Mouse (Mus musculus) limb, embryonic 10.5 days (tissue): ENCODE measurements at regions not wholly inside any gene's neighbourhood (a gene's known extent, or its start where the extent isn't known, plus 50 kb on each side); places are given as distances from the start of the nearest gene placed in this dataset.
A peak's percentile ranks its signal among the peaks of the same experiment; 100 is the strongest.

Source experiments
- DNase-seq: peaks from one replicate; pipeline ENCODE4 v3.0.0-alpha.2; 2017; ENCODE audit warnings: low spot score
- H3K27ac ChIP-seq: fragments of 300-500 bp; sonication (generic); 2 replicates; pipeline ENCODE4 v1.5.1; 2016; ENCODE audit warnings: mild to moderate bottlenecking
- H3K27me3 ChIP-seq: fragments of 300-500 bp; sonication (generic); 2 replicates; pipeline ENCODE4 v1.6.1; 2016; ENCODE audit warnings: low read depth, mild to moderate bottlenecking; ENCODE audit not compliant: poor library complexity, severe bottlenecking
- H3K36me3 ChIP-seq: fragments of 300-500 bp; sonication (generic); 2 replicates; pipeline ENCODE4 v1.6.1; 2016; ENCODE audit warnings: mild to moderate bottlenecking, moderate library complexity
- H3K4me1 ChIP-seq: fragments of 300-500 bp; sonication (generic); 2 replicates; pipeline ENCODE4 v1.6.1; 2016
- H3K4me3 ChIP-seq: fragments of 300-500 bp; sonication (generic); 2 replicates; pipeline ENCODE4 v1.5.1; 2016; ENCODE audit warnings: mild to moderate bottlenecking, moderate library complexity
- H3K9me3 ChIP-seq: fragments of 300-500 bp; sonication (generic); replicated peaks from 2 replicates; pipeline ENCODE4 v1.6.1; 2016; ENCODE audit warnings: mild to moderate bottlenecking
- WGBS: fragments of 180-500 bp; shearing (Covaris S2); methylation state at CpG from one replicate; pipeline ENCODE4 v1.1.7; 2016; 5-methylcytosine and 5-hydroxymethylcytosine counted together

DNA sequence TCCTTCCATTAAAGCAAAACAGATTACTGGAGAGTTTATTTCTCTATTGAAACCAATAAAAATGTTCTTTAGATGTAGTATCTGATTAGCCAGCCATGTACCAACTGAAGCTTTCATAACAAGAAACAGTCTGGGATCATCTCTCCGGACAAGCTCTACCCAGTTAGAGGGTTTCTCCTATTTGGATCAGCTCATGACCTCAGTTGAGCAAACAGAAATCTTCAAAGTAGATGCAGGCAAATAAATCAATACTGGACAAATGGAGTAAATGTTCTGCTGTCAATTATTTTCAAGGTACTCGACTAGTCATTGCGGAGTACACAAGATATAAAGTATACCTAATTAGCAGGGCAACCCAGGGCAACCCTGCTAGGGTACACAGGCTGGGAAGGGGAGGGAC lies 67.4 kb downstream of the Avpr1a start:
- H3K4me3 ChIP-seq: no peak overlapping the region
- no peaks in the 10 kb centered on the region for H3K27me3 ChIP-seq
- WGBS: 83% methylated on average over 3 of the region's 3 CpGs
- H3K36me3 ChIP-seq: no peaks in the 10 kb centered on the region
- no peaks in the 10 kb centered on the region for H3K4me1 ChIP-seq
- no peak for DNase-seq
- H3K9me3 ChIP-seq: no peaks in the 10 kb centered on the region
- H3K27ac ChIP-seq: no peak overlapping the region

- Histone ChIP-seq H3K36me3 (no peaks in the 10 kb centered on the region), H3K9me3 (no peaks in the 10 kb centered on the region), H3K4me3 (no peak overlapping the region), H3K4me1 (no peaks in the 10 kb centered on the region), H3K27ac (no peak overlapping the region), H3K27me3 (no peaks in the 10 kb centered on the region)
- DNase-seq: no peak
- WGBS: 97% methylated on average over 4 of the region's 4 CpGs
Measured at GRCm38 (mm10) chr10:122519274-122519790, 71.0 kb downstream of the Avpr1a start.

GRCm38 (mm10) chr10:122519981-122520380 lies 71.7 kb downstream of the Avpr1a start:
- DNase-seq: no peak
- no peak overlapping the region for H3K4me3 ChIP-seq
- H3K4me1 ChIP-seq: no peaks in the 10 kb centered on the region
- H3K27me3 ChIP-seq: no peaks in the 10 kb centered on the region
- H3K27ac ChIP-seq: no peak overlapping the region
- WGBS: 89% methylated on average over 7 of the region's 7 CpGs
- H3K36me3 ChIP-seq: no peaks in the 10 kb centered on the region
- H3K9me3 ChIP-seq: no peaks in the 10 kb centered on the region

- DNase-seq: no peak
- H3K27me3 ChIP-seq: no peaks in the 10 kb centered on the region
- WGBS: 89% methylated on average over 3 of the region's 3 CpGs
Measured at GRCm38 (mm10) chr10:122522631-122523030, 74.3 kb downstream of the Avpr1a start.

GRCm38 (mm10) chr10:122525360-122525759 lies 77.1 kb downstream of the Avpr1a start:
- Histone ChIP-seq H3K36me3 (no peaks in the 10 kb centered on the region), H3K27me3 (no peaks in the 10 kb centered on the region), H3K4me3 (no peak overlapping the region), H3K27ac (no peak overlapping the region), H3K9me3 (no peaks in the 10 kb centered on the region), H3K4me1 (no peaks in the 10 kb centered on the region)
- WGBS: 85% methylated on average over 7 of the region's 7 CpGs
- DNase-seq: no peak

More at GRCm38 (mm10) chr10:122522631-122523030, 74.3 kb downstream of the Avpr1a start:
- Histone ChIP-seq H3K4me1 (no peaks in the 10 kb centered on the region), H3K27ac (no peak overlapping the region), H3K9me3 (no peaks in the 10 kb centered on the region), H3K36me3 (no peaks in the 10 kb centered on the region), H3K4me3 (no peak overlapping the region)

DNA sequence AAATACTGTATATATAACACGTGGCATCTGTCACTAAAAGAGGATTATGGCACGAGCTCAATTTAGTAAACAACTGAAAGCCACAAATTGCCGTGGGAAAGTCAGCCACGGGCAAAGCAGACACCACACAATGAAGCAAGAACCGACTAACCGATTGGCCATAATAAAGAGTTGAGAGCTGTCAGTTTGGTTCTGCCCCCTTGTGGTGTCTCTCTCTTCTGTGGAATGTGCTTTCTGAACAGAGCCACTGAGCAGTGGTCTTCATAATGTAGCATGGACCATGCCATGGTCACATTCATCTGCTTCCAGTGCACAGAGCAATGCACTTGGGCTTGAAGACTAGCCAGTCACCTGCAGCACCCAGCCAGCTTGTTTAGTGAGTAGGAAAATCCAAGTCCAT lies 77.5 kb downstream of the Avpr1a start:
- no peak for DNase-seq
- Histone ChIP-seq H3K4me1 (no peaks in the 10 kb centered on the region), H3K27me3 (no peaks in the 10 kb centered on the region), H3K27ac (no peak overlapping the region), H3K4me3 (no peak overlapping the region), H3K9me3 (no peaks in the 10 kb centered on the region), H3K36me3 (no peaks in the 10 kb centered on the region)
- WGBS: 91% methylated on average over 6 of the region's 6 CpGs

DNA sequence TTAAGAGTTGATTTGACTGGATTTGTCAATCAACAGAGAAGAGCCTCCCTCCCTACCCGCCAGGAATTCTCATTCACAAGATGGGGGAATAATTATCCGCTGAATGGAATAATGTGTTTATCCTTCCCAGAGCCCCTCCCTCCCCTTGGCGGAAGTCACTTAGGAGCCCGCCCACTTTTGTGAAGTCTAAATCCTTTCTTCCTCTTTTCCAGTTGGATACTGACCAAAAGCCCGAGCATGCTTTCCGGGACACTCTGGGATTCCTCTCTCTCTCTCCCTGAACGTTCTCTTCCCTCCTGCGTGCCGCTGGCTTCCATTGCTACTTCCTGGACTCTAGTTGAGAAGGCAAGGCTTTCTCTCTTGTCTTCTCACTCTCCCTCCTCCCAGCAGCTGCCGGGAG lies 79.9 kb downstream of the Avpr1a start:
- Histone ChIP-seq H3K4me1 (no peaks in the 10 kb centered on the region), H3K27ac (no peak overlapping the region), H3K4me3 (no peak overlapping the region), H3K36me3 (no peaks in the 10 kb centered on the region), H3K27me3 (no peaks in the 10 kb centered on the region), H3K9me3 (no peaks in the 10 kb centered on the region)
- DNase-seq: no peak
- WGBS: 92% methylated on average over 10 of the region's 10 CpGs

- WGBS: 43% methylated on average over 4 of the region's 4 CpGs
Measured at GRCm38 (mm10) chr10:122528973-122529703, 80.8 kb downstream of the Avpr1a start.

GRCm38 (mm10) chr10:122534714-122535113 lies 86.4 kb downstream of the Avpr1a start:
- Histone ChIP-seq H3K27me3 (no peaks in the 10 kb centered on the region), H3K4me3 (no peak overlapping the region), H3K9me3 (no peaks in the 10 kb centered on the region), H3K27ac (no peak overlapping the region), H3K36me3 (no peaks in the 10 kb centered on the region), H3K4me1 (peaks cover 10% of the 10 kb centered on the region)
- WGBS: 84% methylated on average over 5 of the region's 5 CpGs
- no peak for DNase-seq

More at GRCm38 (mm10) chr10:122528973-122529703, 80.8 kb downstream of the Avpr1a start:
- Histone ChIP-seq H3K9me3 (no peaks in the 10 kb centered on the region), H3K4me1 (no peaks in the 10 kb centered on the region), H3K27me3 (no peaks in the 10 kb centered on the region), H3K27ac (no peak overlapping the region), H3K4me3 (no peak overlapping the region), H3K36me3 (no peaks in the 10 kb centered on the region)
- no peak for DNase-seq

DNA sequence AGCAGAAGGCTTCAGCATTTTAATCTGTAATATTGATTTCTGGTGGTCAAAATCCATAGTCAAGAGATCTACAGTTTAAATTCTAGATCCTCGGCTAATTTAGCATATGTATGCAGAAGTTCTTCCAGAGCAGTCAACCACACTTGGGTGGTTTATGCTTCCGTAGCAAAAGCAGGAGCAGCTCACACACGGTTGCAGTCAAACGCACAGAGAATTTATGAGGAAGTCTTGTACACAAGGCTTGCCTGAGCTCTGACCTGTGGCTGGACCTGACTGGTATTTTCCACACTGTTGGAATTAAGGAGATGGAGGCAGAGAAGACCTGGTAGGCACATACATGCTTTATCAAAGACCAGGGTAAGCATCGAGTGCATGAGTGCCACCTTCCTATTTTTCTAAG lies 86.8 kb downstream of the Avpr1a start:
- WGBS: 80% methylated on average over 5 of the region's 5 CpGs
- H3K27me3 ChIP-seq: no peaks in the 10 kb centered on the region
- no peaks in the 10 kb centered on the region for H3K36me3 ChIP-seq

DNA sequence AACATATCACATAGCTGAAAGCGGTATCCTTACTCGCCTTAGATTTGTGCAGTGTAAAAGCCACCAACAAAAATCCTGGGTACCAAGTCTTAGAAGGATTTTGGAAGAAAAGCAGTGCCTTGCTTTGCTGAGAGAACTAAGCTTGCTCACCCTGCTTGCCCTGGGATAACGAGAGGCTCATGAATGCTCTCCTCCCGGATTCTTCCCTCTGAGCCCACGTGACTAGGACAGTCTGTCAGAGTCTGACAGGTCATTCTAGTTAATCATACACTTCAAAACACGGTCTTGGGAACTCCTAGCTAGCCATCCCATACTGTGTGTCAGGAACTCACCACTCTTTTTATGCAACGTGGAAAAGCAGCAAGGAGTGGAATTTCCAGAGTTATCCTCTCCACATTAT lies 91.4 kb downstream of the Avpr1a start:
- WGBS: 65% methylated on average over 7 of the region's 7 CpGs
- no peaks in the 10 kb centered on the region for H3K27me3 ChIP-seq
- H3K27ac ChIP-seq: no peak overlapping the region
- no peaks in the 10 kb centered on the region for H3K9me3 ChIP-seq
- H3K4me1 ChIP-seq: peaks cover 6% of the 10 kb centered on the region
- no peak overlapping the region for H3K4me3 ChIP-seq
- no peak for DNase-seq
- H3K36me3 ChIP-seq: no peaks in the 10 kb centered on the region

More for the DNA sequence above, 86.8 kb downstream of the Avpr1a start:
- no peak for DNase-seq
- H3K4me1 ChIP-seq: peaks cover 10% of the 10 kb centered on the region
- H3K4me3 ChIP-seq: no peak overlapping the region
- no peak overlapping the region for H3K27ac ChIP-seq
- H3K9me3 ChIP-seq: no peaks in the 10 kb centered on the region

DNA sequence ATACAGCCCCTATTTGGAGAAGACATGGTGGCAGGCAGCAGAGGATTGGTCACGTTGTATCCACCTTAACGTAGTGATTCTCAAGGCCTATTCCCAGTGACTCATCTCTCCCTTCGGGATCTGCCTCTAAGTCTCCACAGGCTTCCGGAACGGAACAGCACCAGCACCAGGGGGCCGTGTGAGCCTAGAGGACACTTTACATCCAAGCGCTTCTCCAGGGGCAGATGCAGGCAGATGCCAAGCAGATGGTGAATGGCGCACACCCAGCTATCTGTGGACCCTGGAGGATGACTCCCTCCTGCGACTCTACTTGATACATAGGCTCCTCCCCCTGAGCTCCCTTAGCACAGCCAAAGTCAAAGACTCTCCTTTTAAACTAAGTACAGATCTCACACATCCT lies 94.3 kb downstream of the Avpr1a start:
- H3K36me3 ChIP-seq: no peaks in the 10 kb centered on the region
- H3K9me3 ChIP-seq: no peaks in the 10 kb centered on the region
- no peak overlapping the region for H3K27ac ChIP-seq
- WGBS: 62% methylated on average over 9 of the region's 9 CpGs
- H3K27me3 ChIP-seq: no peaks in the 10 kb centered on the region
- no peaks in the 10 kb centered on the region for H3K4me1 ChIP-seq
- DNase-seq: no peak
- H3K4me3 ChIP-seq: no peak overlapping the region

DNA sequence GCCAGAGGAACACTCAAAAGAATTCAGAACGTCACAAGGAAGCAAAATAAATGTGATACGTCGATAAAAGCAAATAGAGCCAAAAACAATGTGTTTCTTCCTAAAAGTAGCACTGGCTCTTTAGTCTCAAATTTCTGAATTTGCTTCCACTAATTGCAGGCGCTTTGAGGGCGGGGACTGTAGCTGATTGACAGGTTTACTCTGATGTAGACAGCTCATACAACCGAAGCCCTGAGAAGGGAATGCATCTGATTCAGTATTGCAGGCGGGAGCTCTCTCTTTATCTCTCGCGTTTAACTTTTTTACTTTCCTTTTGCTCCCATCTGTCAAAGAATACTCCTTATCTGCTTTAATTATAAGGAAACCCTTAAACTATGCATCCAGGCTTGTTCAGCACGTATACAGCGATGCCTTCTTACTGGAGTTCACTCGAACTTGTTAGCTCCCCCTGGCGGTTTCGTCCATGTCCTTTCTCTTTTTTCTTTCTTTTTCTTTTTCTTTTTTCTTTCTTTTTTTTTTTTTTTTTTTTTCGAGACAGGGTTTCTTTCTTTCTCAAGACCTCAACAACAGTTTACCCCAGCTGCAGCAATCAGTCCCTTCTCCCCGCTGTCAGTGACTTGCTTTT lies 95.9 kb downstream of the Avpr1a start:
- DNase-seq: peak; percentile 64
- no peaks in the 10 kb centered on the region for H3K36me3 ChIP-seq
- H3K9me3 ChIP-seq: no peaks in the 10 kb centered on the region
- no peaks in the 10 kb centered on the region for H3K4me1 ChIP-seq
- no peaks in the 10 kb centered on the region for H3K27me3 ChIP-seq
- H3K27ac ChIP-seq: no peak overlapping the region
- 30% methylated on average over 16 of the region's 16 CpGs for WGBS
- peak overlapping the region; percentile 23 for H3K4me3 ChIP-seq
